11 mouse cellular contexts compared by ENCODE assay signal in genomic region chr8:91329056-91329455, GRCm38 (mm10). TPM values are rescaled to one million over a fixed set of nuclear protein-coding genes. Genes with fewer than 3 reads are reported as not detected.
DNase-seq lines count a peak whose midpoint lies in the region; ATAC-seq and TF ChIP-seq lines count a peak whose summit lies in the region.
"Had no signal": no experiment of that assay in that cellular context is flagged by ENCODE, and none has a peak within 500 bp of the region (broad histone marks: within the 10 kb centered on the region; RNA-seq: fewer than 3 reads in every experiment).

No protein-coding gene starts in this region.

- DNase-seq in forebrain, embryonic 10.5 days (ENCODE audit: extremely low spot score, low spot score), result no peak
- DNase-seq in forebrain, postnatal 0 days, result no peak
- DNase-seq in lung, adult 2 months, result no peak
- DNase-seq in limb, embryonic 10.5 days (ENCODE audit: low spot score), result no peak
- DNase-seq in midbrain, postnatal 0 days (ENCODE audit: low spot score), result no peak
- DNase-seq: gastrocnemius, postnatal 36 days had no signal

- no peak for ATAC-seq in forebrain, postnatal 0 days
- ATAC-seq in lung, embryonic 15.5 days (ENCODE audit: borderline replicate concordance, extremely low read depth, low FRiP score, low TSS enrichment), result no peak
- ATAC-seq in midbrain, postnatal 0 days (ENCODE audit: low FRiP score), result no peak
- no peak for ATAC-seq in monocyte, adult 5-6 weeks (replicated peaks; ENCODE audit: insufficient number of reproducible peaks, low FRiP score, low TSS enrichment, poor library complexity, severe bottlenecking)
- ATAC-seq in inflammation-experienced regulatory T-cells, adult 6 months, result no peak

- H3K27me3 ChIP-seq in forebrain, embryonic 10.5 days (ENCODE audit: poor library complexity, severe bottlenecking), result no peaks in the 10 kb centered on the region
- no peaks in the 10 kb centered on the region for H3K27me3 ChIP-seq in forebrain, postnatal 0 days (ENCODE audit: insufficient read depth, low read length)
- no peaks in the 10 kb centered on the region for H3K27me3 ChIP-seq in lung, embryonic 15.5 days
- H3K27me3 ChIP-seq in limb, embryonic 10.5 days (ENCODE audit: low read depth, poor library complexity, severe bottlenecking), result no peaks in the 10 kb centered on the region
- no peaks in the 10 kb centered on the region for H3K27me3 ChIP-seq in midbrain, postnatal 0 days (ENCODE audit: insufficient read depth, low read length)

- no peak for TF ChIP-seq CTCF in forebrain, postnatal 0 days (IDR thresholded peaks at IDR 0.05; ENCODE audit: low read depth)
- TF ChIP-seq CTCF in lung, adult 2 months (IDR thresholded peaks at IDR 0.05; ENCODE audit: insufficient read depth, low read length), result no peak
- TF ChIP-seq CTCF in midbrain, postnatal 0 days (IDR thresholded peaks at IDR 0.05), result no peak

- H3K36me3 ChIP-seq in forebrain, embryonic 10.5 days (replicated peaks), result peaks cover 32% of the 10 kb centered on the region
- H3K36me3 ChIP-seq in forebrain, postnatal 0 days (ENCODE audit: insufficient read depth), result no peaks in the 10 kb centered on the region
- H3K36me3 ChIP-seq in lung, embryonic 15.5 days, result peaks cover 5% of the 10 kb centered on the region; the same call in 1 of the 2 replicates
- H3K36me3 ChIP-seq in limb, embryonic 10.5 days, result peaks cover 21% of the 10 kb centered on the region
- no peaks in the 10 kb centered on the region for H3K36me3 ChIP-seq in midbrain, postnatal 0 days (ENCODE audit: insufficient read depth, low read length)

- TF ChIP-seq POLR2A in lung, adult 2 months (IDR thresholded peaks at IDR 0.05; ENCODE audit: borderline replicate concordance, extremely low read depth, low read depth, low read length), result no peak

- no peaks in the 10 kb centered on the region for H3K9me3 ChIP-seq in forebrain, embryonic 10.5 days
- H3K9me3 ChIP-seq in forebrain, postnatal 0 days (ENCODE audit: low read length), result no peaks in the 10 kb centered on the region
- H3K9me3 ChIP-seq in lung, embryonic 15.5 days, result no peaks in the 10 kb centered on the region
- no peaks in the 10 kb centered on the region for H3K9me3 ChIP-seq in limb, embryonic 10.5 days (replicated peaks)
- H3K9me3 ChIP-seq in midbrain, postnatal 0 days (ENCODE audit: low read length), result no peaks in the 10 kb centered on the region
- H3K9me3 ChIP-seq: G1E had no signal

- H3K4me3 ChIP-seq in forebrain, embryonic 10.5 days, result no peak overlapping the region
- no peak overlapping the region for H3K4me3 ChIP-seq in forebrain, postnatal 0 days (ENCODE audit: low read depth, low read length)
- H3K4me3 ChIP-seq in lung, embryonic 15.5 days, result no peak overlapping the region
- no peak overlapping the region for H3K4me3 ChIP-seq in lung, adult 2 months (replicated peaks; ENCODE audit: extremely low read depth, low read depth, low read length)
- H3K4me3 ChIP-seq in limb, embryonic 10.5 days, result no peak overlapping the region
- no peak overlapping the region for H3K4me3 ChIP-seq in midbrain, postnatal 0 days (ENCODE audit: low read depth, low read length)

- peak overlapping the region; percentile 63; the same call in 1 of the 2 replicates for H3K27ac ChIP-seq in forebrain, embryonic 10.5 days
- no peak overlapping the region for H3K27ac ChIP-seq in forebrain, postnatal 0 days (ENCODE audit: low read depth, low read length)
- H3K27ac ChIP-seq in lung, embryonic 15.5 days, result peak overlapping the region; percentile 87
- peak overlapping the region; percentile 50; the same call in 1 of the 2 replicates for H3K27ac ChIP-seq in limb, embryonic 10.5 days
- H3K27ac ChIP-seq in midbrain, postnatal 0 days (ENCODE audit: low read depth, low read length), result peak overlapping the region; percentile 76; the same call in 1 of the 2 replicates
- H3K27ac ChIP-seq: kidney, postnatal 0 days had no signal

- no peak overlapping the region for H3K9ac ChIP-seq in forebrain, postnatal 0 days
- H3K9ac ChIP-seq in lung, embryonic 15.5 days, result no peak overlapping the region
- H3K9ac ChIP-seq in midbrain, postnatal 0 days (replicated peaks; ENCODE audit: low read length, poor library complexity, severe bottlenecking), result no peak overlapping the region

- no peak overlapping the region for H3K4me2 ChIP-seq in forebrain, postnatal 0 days (ENCODE audit: low read depth)
- no peak overlapping the region for H3K4me2 ChIP-seq in lung, embryonic 15.5 days
- 0 out of 2 replicates have a peak overlapping the region, but pooled peaks have one; percentile 39 for H3K4me2 ChIP-seq in midbrain, postnatal 0 days (ENCODE audit: low read depth, low read length, poor library complexity, severe bottlenecking)

- peaks cover 51% of the 10 kb centered on the region for H3K4me1 ChIP-seq in forebrain, embryonic 10.5 days
- H3K4me1 ChIP-seq in forebrain, postnatal 0 days (ENCODE audit: insufficient read depth), result peaks cover 23% of the 10 kb centered on the region
- H3K4me1 ChIP-seq in lung, embryonic 15.5 days, result peaks cover 49% of the 10 kb centered on the region
- H3K4me1 ChIP-seq in lung, adult 2 months (ENCODE audit: control insufficient read depth, insufficient read depth, low read length), result peaks cover 13% of the 10 kb centered on the region
- peaks cover 47% of the 10 kb centered on the region for H3K4me1 ChIP-seq in limb, embryonic 10.5 days
- H3K4me1 ChIP-seq in midbrain, postnatal 0 days (ENCODE audit: insufficient read depth, low read length), result peaks cover 27% of the 10 kb centered on the region

- WGBS in forebrain, embryonic 10.5 days, result 84% methylated on average over 9 of the region's 9 CpGs
- WGBS in forebrain, postnatal 0 days, result 72% methylated on average over 9 of the region's 9 CpGs
- WGBS in lung, embryonic 15.5 days, result 74% methylated on average over 9 of the region's 9 CpGs
- 67% methylated on average over 9 of the region's 9 CpGs for WGBS in lung, adult 2 months
- 87% methylated on average over 9 of the region's 9 CpGs for WGBS in limb, embryonic 10.5 days
- 63% methylated on average over 9 of the region's 9 CpGs for WGBS in midbrain, postnatal 0 days

RNA-seq across cellular contexts. Expression of gene Fto, which starts 15.7 kb away (rescaled TPM):
- polyA plus RNA-seq in forebrain, embryonic 10.5 days (2016; fragmentation: Nextera tagmentation; extraction: Ambion mirVana), result 88.3 TPM in 2 replicates
- 58.6 and 86.8 TPM in 2 replicates for total RNA-seq in forebrain, postnatal 0 days (2014; rRNA removed)
- 103 and 122 TPM in 2 replicates for polyA plus RNA-seq in forebrain, postnatal 0 days (2015; fragmentation: Nextera tagmentation; extraction: Ambion mirVana)
- 84.5 and 91.2 TPM in 2 replicates for polyA plus RNA-seq in lung, embryonic 15.5 days (2015; fragmentation: Nextera tagmentation; extraction: Ambion mirVana)
- 25.6 and 39.7 TPM in 2 replicates for polyA plus RNA-seq in lung, adult 2 months (2012; rRNA removed)
- 82.4 and 100 TPM in 2 replicates for polyA plus RNA-seq in limb, embryonic 10.5 days (2016; fragmentation: Nextera tagmentation; extraction: Ambion mirVana)
- 97.9 and 135 TPM in 2 replicates for total RNA-seq in midbrain, postnatal 0 days (2014; rRNA removed)
- 151 and 153 TPM in 2 replicates for polyA plus RNA-seq in midbrain, postnatal 0 days (2015; fragmentation: Nextera tagmentation; extraction: Ambion mirVana)
- 12.3 to 36.6 TPM (median 17.9 TPM) in 3 replicates for total RNA-seq in monocyte, adult 5-6 weeks (2017)
- polyA plus RNA-seq in inflammation-experienced regulatory T-cells, adult 6 months (2017; shearing (Covaris generic)), result 100 to 1,000 TPM in 1 of 3 experiments, 10 to 100 TPM in 2; 41.0 to 102 (median 94.5) TPM

RNA-seq across cellular contexts. Expression of gene Rpgrip1l, which starts 16.0 kb away (rescaled TPM):
- polyA plus RNA-seq in forebrain, embryonic 10.5 days (2016; fragmentation: Nextera tagmentation; extraction: Ambion mirVana), result 9.8 and 11.4 TPM in 2 replicates
- 9.1 and 9.6 TPM in 2 replicates for total RNA-seq in forebrain, postnatal 0 days (2014; rRNA removed)
- 9.1 and 9.6 TPM in 2 replicates for polyA plus RNA-seq in forebrain, postnatal 0 days (2015; fragmentation: Nextera tagmentation; extraction: Ambion mirVana)
- polyA plus RNA-seq in lung, embryonic 15.5 days (2015; fragmentation: Nextera tagmentation; extraction: Ambion mirVana), result 15.0 and 16.6 TPM in 2 replicates
- 1.6 and 3.6 TPM in 2 replicates for polyA plus RNA-seq in lung, adult 2 months (2012; rRNA removed)
- 11.8 and 13.1 TPM in 2 replicates for polyA plus RNA-seq in limb, embryonic 10.5 days (2016; fragmentation: Nextera tagmentation; extraction: Ambion mirVana)
- total RNA-seq in midbrain, postnatal 0 days (2014; rRNA removed), result 8.4 and 9.4 TPM in 2 replicates
- 8.4 and 11.5 TPM in 2 replicates for polyA plus RNA-seq in midbrain, postnatal 0 days (2015; fragmentation: Nextera tagmentation; extraction: Ambion mirVana)
- 0.53 to 3.9 TPM (median 1.6 TPM) in 3 replicates for total RNA-seq in monocyte, adult 5-6 weeks (2017)
- 1 to 10 TPM; 1.8 to 3.8 (median 2.9) TPM for polyA plus RNA-seq in inflammation-experienced regulatory T-cells, adult 6 months (2017; shearing (Covaris generic))
